Mouse (Mus musculus): ENCODE data around the gene Pex6. TPM values are rescaled to one million over a fixed set of nuclear protein-coding genes. Genes with fewer than 3 reads are reported as not detected.

Gene Pex6
- polyA plus RNA-seq, 1 experiment = 28.8 TPM

GRCm38 (mm10) chr17:46721077-46721476 is 9.8 kb downstream of the Pex6 start:
- WGBS = 85% methylated on average over 7 of the region's 7 CpGs
- Histone ChIP-seq H3K27ac (ENCODE audit: control insufficient read depth, insufficient read depth, low read depth, low read length, poor library complexity) (no peak overlapping the region), H3K4me1 (ENCODE audit: control insufficient read depth, insufficient read depth, low read length) (no peaks in the 10 kb centered on the region), H3K4me3 (replicated peaks; ENCODE audit: control insufficient read depth, low read depth, low read length) (no peak overlapping the region)
- no peak for TF ChIP-seq CTCF (IDR thresholded peaks at IDR 0.05; ENCODE audit: control insufficient read depth, insufficient read depth, low read length)
- no peak for TF ChIP-seq POLR2A (IDR thresholded peaks at IDR 0.05; ENCODE audit: borderline replicate concordance, control insufficient read depth, low read depth, low read length)

GRCm38 (mm10) chr17:46724477-46725084 is 13.3 kb downstream of the Pex6 start:
- Histone ChIP-seq H3K27ac (ENCODE audit: control insufficient read depth, insufficient read depth, low read depth, low read length, poor library complexity) (no peak overlapping the region), H3K4me3 (replicated peaks; ENCODE audit: control insufficient read depth, low read depth, low read length) (no peak overlapping the region), H3K4me1 (ENCODE audit: control insufficient read depth, insufficient read depth, low read length) (no peaks in the 10 kb centered on the region)
- 83% methylated on average over 19 of the region's 20 CpGs for WGBS
- TF ChIP-seq CTCF (IDR thresholded peaks at IDR 0.05; ENCODE audit: control insufficient read depth, insufficient read depth, low read length) (no peak), POLR2A (IDR thresholded peaks at IDR 0.05; ENCODE audit: borderline replicate concordance, control insufficient read depth, low read depth, low read length) (no peak)

DNA sequence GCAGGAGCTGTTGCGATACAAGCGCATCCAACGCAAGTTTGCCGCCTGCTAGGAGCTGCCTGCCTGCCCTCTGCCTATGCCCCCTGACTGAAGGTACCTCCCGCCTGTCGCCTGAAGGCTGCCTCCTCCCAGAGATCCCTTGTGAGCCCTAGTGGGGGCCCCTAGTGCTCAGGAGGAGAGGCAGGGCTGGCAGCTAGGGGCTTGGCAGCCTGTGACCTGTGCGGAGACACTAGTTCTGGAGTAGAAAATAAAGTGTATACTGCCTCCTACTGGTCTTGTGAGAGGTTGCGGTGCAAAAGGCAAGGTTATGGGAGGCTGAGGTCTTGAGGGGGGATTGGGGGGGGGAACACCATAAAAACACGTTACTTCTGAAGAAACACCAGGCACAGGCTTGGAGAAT is 14.0 kb downstream of the Pex6 start:
- Histone ChIP-seq H3K4me3 (replicated peaks; ENCODE audit: control insufficient read depth, low read depth, low read length) (no peak overlapping the region), H3K4me1 (ENCODE audit: control insufficient read depth, insufficient read depth, low read length) (no peaks in the 10 kb centered on the region), H3K27ac (ENCODE audit: control insufficient read depth, insufficient read depth, low read depth, low read length, poor library complexity) (no peak overlapping the region)
- TF ChIP-seq POLR2A (IDR thresholded peaks at IDR 0.05; ENCODE audit: borderline replicate concordance, control insufficient read depth, low read depth, low read length) (no peak), CTCF (IDR thresholded peaks at IDR 0.05; ENCODE audit: control insufficient read depth, insufficient read depth, low read length) (peak; percentile 49; the same call in 1 of the 2 replicates)
- 78% methylated on average over 9 of the region's 9 CpGs for WGBS

DNA sequence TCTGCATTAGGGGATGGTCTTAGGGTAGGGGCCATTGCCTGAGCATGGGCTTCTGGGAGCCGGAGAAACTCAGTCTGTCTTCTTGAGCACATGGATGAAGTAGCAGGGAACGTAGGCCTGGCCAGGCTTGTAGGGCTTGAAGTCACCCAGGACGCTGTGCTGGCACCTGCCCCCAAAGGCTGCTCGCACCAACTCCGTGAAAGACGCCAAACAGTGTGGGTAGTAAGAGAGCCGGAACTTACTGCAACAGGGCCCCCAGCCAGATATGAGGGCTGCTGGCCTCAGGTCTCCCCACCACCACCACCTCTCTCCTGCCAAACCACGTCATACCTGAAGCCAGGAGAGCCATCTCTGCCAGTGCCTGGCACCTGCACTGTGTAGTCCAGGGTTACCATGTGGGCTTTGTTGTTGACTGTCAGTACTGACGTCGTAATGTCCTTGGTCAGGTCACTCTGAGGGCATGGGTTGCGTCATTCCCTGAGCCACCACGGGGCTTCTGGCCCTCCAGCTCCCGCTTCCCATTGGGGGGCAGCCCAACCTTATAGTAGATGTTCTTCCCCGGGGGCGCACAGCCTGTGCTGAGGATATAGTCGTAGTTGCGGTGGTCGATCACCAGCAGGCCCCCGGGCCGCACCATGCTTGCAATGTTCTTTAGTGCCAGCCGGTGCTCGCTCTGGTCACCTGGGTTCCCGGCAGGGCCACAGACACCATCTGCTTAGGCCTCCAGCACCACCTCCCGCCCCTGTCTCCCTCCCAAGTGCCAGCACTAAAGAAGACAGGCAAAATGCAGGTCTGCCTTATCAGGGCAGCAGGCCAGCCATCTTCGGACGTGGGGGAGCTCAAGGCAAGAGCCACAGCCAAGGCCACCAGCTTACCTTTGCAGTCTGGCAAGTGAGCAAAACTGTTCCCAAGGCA is 14.7 kb downstream of the Pex6 start:
- Histone ChIP-seq H3K4me1 (ENCODE audit: control insufficient read depth, insufficient read depth, low read length) (no peaks in the 10 kb centered on the region), H3K27ac (ENCODE audit: control insufficient read depth, insufficient read depth, low read depth, low read length, poor library complexity) (no peak overlapping the region), H3K4me3 (replicated peaks; ENCODE audit: control insufficient read depth, low read depth, low read length) (no peak overlapping the region)
- no peak for TF ChIP-seq POLR2A (IDR thresholded peaks at IDR 0.05; ENCODE audit: borderline replicate concordance, control insufficient read depth, low read depth, low read length)
- TF ChIP-seq CTCF (IDR thresholded peaks at IDR 0.05; ENCODE audit: control insufficient read depth, insufficient read depth, low read length) = no peak
- WGBS = 82% methylated on average over 26 of the region's 26 CpGs

DNA sequence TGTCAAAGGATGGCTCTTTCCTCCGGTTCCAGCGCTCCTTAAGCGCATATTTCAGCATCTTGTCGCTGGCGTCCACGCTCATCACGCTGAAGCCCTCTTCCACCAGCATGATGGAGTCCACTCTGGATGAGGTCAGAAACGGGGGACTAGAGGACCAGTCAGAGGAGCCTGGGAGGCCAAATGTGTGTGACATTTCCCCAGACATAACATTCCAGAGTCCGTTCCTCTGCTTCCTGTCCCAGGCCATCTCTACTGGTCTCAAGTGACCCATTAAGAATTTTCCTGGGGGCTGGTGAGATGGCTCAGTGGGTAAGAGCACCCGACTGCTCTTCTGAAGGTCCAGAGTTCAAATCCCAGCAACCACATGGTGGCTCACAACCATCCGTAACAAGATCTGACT is 16.0 kb downstream of the Pex6 start:
- no peak for TF ChIP-seq CTCF (IDR thresholded peaks at IDR 0.05; ENCODE audit: control insufficient read depth, insufficient read depth, low read length)
- TF ChIP-seq POLR2A (IDR thresholded peaks at IDR 0.05; ENCODE audit: borderline replicate concordance, control insufficient read depth, low read depth, low read length) = no peak
- Histone ChIP-seq H3K4me1 (ENCODE audit: control insufficient read depth, insufficient read depth, low read length) (no peaks in the 10 kb centered on the region), H3K4me3 (replicated peaks; ENCODE audit: control insufficient read depth, low read depth, low read length) (no peak overlapping the region), H3K27ac (ENCODE audit: control insufficient read depth, insufficient read depth, low read depth, low read length, poor library complexity) (no peak overlapping the region)
- WGBS = 88% methylated on average over 11 of the region's 11 CpGs

- Histone ChIP-seq H3K4me3 (replicated peaks; ENCODE audit: control insufficient read depth, low read depth, low read length) (no peak overlapping the region), H3K4me1 (ENCODE audit: control insufficient read depth, insufficient read depth, low read length) (no peaks in the 10 kb centered on the region), H3K27ac (ENCODE audit: control insufficient read depth, insufficient read depth, low read depth, low read length, poor library complexity) (no peak overlapping the region)
- TF ChIP-seq POLR2A (IDR thresholded peaks at IDR 0.05; ENCODE audit: borderline replicate concordance, control insufficient read depth, low read depth, low read length) (no peak), CTCF (IDR thresholded peaks at IDR 0.05; ENCODE audit: control insufficient read depth, insufficient read depth, low read length) (peak; percentile 37; the same call in 1 of the 2 replicates)
- 56% methylated on average over 6 of the region's 6 CpGs for WGBS
These were observed 16.8 kb downstream of the Pex6 start for GRCm38 (mm10) chr17:46728021-46728420.

- no peaks in the 10 kb centered on the region for H3K4me1 ChIP-seq (ENCODE audit: control insufficient read depth, insufficient read depth, low read length)
- H3K4me3 ChIP-seq (replicated peaks; ENCODE audit: control insufficient read depth, low read depth, low read length) = no peak overlapping the region
- WGBS = 73% methylated on average over 11 of the region's 11 CpGs
- TF ChIP-seq POLR2A (IDR thresholded peaks at IDR 0.05; ENCODE audit: borderline replicate concordance, control insufficient read depth, low read depth, low read length) = no peak
- TF ChIP-seq CTCF (IDR thresholded peaks at IDR 0.05; ENCODE audit: control insufficient read depth, insufficient read depth, low read length) = no peak
- no peak overlapping the region for H3K27ac ChIP-seq (ENCODE audit: control insufficient read depth, insufficient read depth, low read depth, low read length, poor library complexity)
These were observed 17.2 kb downstream of the Pex6 start for GRCm38 (mm10) chr17:46728496-46728895.

GRCm38 (mm10) chr17:46728904-46729318 is 17.6 kb downstream of the Pex6 start, which contains the start of gene Gnmt:
Gnmt (minus strand) TSS chr17:46729168.
- Histone ChIP-seq H3K27ac (ENCODE audit: control insufficient read depth, insufficient read depth, low read depth, low read length, poor library complexity) (no peak within 1 kb of the TSS), H3K4me3 (replicated peaks; ENCODE audit: control insufficient read depth, low read depth, low read length) (no peak within 1 kb of the TSS), H3K4me1 (ENCODE audit: control insufficient read depth, insufficient read depth, low read length) (no peaks in the 10 kb centered on the region)
- TF ChIP-seq POLR2A (IDR thresholded peaks at IDR 0.05; ENCODE audit: borderline replicate concordance, control insufficient read depth, low read depth, low read length) (no peak), CTCF (IDR thresholded peaks at IDR 0.05; ENCODE audit: control insufficient read depth, insufficient read depth, low read length) (no peak)
- 59% methylated on average over 24 of the region's 24 CpGs for WGBS

Measured in bone marrow, adult 2 months (tissue).